Mouse (Mus musculus) myocyte (in vitro differentiated cells): ENCODE measurements around the gene Hnrnpl. TPM values are rescaled to one million over a fixed set of nuclear protein-coding genes. Genes with fewer than 3 reads are reported as not detected.
"Not testable (repeated sequence)": the region's sequence is repeated elsewhere in the genome, so short reads cannot be mapped to it uniquely, and the experiment has no call there.

Experiments used
- H3K27me3 ChIP-seq: one replicate; pipeline ENCODE4 v1.6.1; 2011; ENCODE audit not compliant: control insufficient read depth, insufficient read depth, insufficient read length
- H3K36me3 ChIP-seq: one replicate; pipeline ENCODE4 v1.6.1; 2011; ENCODE audit not compliant: control insufficient read depth, insufficient read depth
- H3K4me2 ChIP-seq: one replicate; pipeline ENCODE4 v1.6.1; 2011; ENCODE audit warnings: low read depth, control low read depth
- H3K4me3 ChIP-seq: one replicate; pipeline ENCODE4 v1.5.1; 2011; ENCODE audit warnings: mild to moderate bottlenecking, control low read depth, moderate library complexity
- H3K79me2 ChIP-seq: one replicate; pipeline ENCODE4 v1.6.1; 2011; ENCODE audit not compliant: control insufficient read depth, insufficient read depth
- H3ac ChIP-seq: one replicate; pipeline ENCODE4 v1.6.1; 2011; ENCODE audit not compliant: control insufficient read depth, insufficient read length
- REST ChIP-seq: IDR thresholded peaks from one replicate; pipeline ENCODE4 v1.6.1; 2011; ENCODE audit warnings: mild to moderate bottlenecking, control low read depth, moderate library complexity; ENCODE audit not compliant: insufficient read depth, insufficient read length
- polyA plus RNA-seq: library from polyadenylated mRNA; unstranded; fragments of >200 nt; fragmentation: generic; extraction: Trizol; gene quantifications from one replicate; pipeline ENCODE4 v1.2.1, GENCODE M21; 2012; ENCODE audit warnings: missing spikeins

Gene Hnrnpl
- polyA plus RNA-seq, 1 experiment = 230 TPM

DNA sequence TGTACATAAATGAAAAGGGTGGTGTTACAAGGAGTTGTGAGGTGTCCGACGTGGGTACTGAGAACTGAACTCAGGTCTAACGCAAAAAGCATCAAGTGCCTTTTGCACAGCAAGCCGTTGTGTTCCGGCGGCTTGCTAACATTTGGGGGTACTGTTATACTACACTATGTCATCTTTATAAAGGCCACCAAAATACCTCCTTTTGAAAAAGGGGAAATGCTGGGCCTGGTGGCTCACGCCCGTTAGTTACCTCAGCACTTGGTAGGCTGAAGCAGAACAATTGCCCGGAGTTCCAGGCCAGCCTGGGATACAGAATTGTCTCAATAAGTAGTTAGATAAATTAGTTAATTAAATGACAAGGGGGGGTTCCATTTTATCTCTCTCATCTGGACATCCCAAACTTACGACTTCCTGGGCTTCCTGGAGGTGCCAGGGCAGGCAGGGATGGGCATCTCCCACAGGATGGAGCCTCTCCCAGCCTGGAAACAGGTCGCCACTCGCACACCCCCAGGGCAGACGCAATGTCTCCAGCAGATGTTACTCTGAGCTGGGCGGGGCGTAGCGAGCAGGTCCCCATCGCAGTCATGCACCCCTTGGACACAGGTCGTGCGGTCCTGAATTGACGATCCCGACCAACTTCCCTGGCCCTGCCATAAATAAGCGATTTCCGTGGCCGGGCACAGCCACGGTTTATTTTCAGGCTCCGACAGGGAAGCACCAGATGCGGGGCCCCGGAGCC, 58.6 kb downstream of the Hnrnpl start:
- no peak for TF ChIP-seq REST
- H3ac ChIP-seq = no peak overlapping the region
- no peaks in the 10 kb centered on the region for H3K27me3 ChIP-seq
- no peak overlapping the region for H3K4me2 ChIP-seq
- H3K4me3 ChIP-seq = no peak overlapping the region
- no peaks in the 10 kb centered on the region for H3K79me2 ChIP-seq
- no peaks in the 10 kb centered on the region for H3K36me3 ChIP-seq

DNA sequence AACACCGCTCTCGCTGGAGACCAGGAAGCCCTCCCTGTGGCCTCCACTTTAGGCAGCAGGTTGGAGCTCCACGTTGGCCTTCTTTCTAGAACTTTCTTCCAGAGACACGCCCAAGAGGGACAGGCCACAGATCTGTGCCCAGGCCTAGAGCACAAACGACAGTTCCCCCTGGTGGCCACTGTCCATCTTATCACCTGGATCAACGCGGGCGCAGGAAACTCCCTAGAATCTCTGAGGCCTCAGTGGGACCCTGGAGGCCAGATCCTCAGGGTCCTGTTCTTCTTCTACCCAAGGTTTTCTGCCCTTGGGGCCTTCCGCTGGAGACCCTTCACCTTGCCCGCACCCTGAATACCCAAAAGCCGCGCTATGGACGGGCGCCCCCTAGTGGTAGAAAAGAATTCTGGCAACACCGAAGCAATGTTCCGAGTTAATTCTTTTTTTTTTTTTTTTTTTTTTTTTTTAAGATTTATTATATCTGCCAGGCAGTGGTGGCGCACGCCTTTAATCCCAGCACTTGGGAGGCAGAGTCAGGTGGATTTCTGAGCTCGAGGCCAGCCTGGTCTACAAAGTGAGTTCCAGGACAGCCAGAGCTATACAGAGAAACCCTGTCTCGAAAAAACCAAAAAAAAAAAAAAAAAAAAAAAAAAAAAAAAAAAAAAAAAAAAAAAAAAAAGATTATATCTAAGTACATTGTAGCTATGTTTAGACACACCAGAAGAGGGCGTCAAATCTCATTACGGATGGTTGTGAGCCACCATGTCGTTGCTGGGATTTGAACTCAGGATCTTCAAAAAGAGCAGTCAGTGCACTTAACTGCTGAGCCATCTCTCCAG, 59.4 kb downstream of the Hnrnpl start:
- peak overlapping the region; percentile 50 for H3K4me2 ChIP-seq
- not testable (repeated sequence) for H3K79me2 ChIP-seq, H3K4me3 ChIP-seq, H3K36me3 ChIP-seq, H3K27me3 ChIP-seq, H3ac ChIP-seq

DNA sequence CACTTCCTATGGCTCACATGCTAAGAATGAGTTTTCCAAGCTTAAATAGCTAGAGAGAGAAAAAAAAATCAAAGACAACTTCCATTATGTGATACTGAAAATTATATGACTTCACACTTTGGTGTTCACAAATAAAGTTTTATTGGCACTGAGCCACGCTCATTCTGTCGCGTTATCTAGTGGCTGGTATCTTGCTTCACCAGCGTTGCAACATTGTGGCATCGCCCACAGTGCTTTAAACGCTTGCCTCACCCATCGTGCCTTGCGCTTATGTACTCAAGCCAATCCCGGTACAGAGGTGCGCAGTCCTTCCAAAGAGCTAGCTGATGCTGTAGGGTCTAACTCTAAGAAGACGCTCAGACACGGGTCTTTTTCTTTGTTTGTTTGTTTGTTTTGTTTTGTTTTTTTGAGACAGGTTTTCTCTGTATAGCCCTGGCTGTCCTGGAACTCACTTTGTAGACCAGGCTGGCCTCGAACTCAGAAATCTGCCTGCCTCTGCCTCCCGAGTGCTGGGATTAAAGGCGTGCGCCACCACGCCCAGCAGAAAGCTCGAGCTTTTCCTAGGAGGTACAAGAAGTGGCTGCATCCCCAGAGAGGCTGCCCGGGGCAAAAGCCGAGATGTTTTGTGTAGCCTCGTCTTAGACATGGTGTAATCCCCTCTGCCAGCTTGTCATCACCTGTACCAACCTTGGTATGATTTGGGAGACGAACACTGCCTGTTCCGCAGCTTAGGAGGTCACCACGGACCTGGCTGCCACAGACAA, 62.7 kb downstream of the Hnrnpl start:
- no peak for TF ChIP-seq REST
- H3ac ChIP-seq = no peak overlapping the region

More for the DNA sequence above, 62.7 kb downstream of the Hnrnpl start:
- Histone ChIP-seq H3K4me3 (no peak overlapping the region), H3K79me2 (no peaks in the 10 kb centered on the region), H3K27me3 (no peaks in the 10 kb centered on the region), H3K36me3 (no peaks in the 10 kb centered on the region), H3K4me2 (no peak overlapping the region)

Other genes with a start within 250 kb of the Hnrnpl start
- 29.4 TPM for gene Samd4b, start 210.4 kb upstream of the Hnrnpl start, polyA plus RNA-seq
- 27.5 TPM for gene Pak4, start 210.4 kb upstream of the Hnrnpl start, polyA plus RNA-seq
- not detected for gene Acp7, start 177.2 kb upstream of the Hnrnpl start, polyA plus RNA-seq
- gene Fbxo27, start 115.7 kb upstream of the Hnrnpl start, polyA plus RNA-seq = not detected
- gene Fbxo17, start 91.7 kb upstream of the Hnrnpl start, polyA plus RNA-seq = 33.1 TPM
- 132 TPM for gene Mrps12, start 66.7 kb upstream of the Hnrnpl start, polyA plus RNA-seq
- 10.5 TPM for gene Sars2, start 66.5 kb upstream of the Hnrnpl start, polyA plus RNA-seq
- gene Ccer2, start 52.4 kb upstream of the Hnrnpl start, polyA plus RNA-seq = not detected
- gene Sirt2, start 41.8 kb upstream of the Hnrnpl start, polyA plus RNA-seq = 100.0 TPM
- 59.3 TPM for gene Nfkbib, start 41.0 kb upstream of the Hnrnpl start, polyA plus RNA-seq
- gene Rinl, start 19.6 kb upstream of the Hnrnpl start, polyA plus RNA-seq = 0.12 TPM
- gene Ech1, start 16.7 kb downstream of the Hnrnpl start, polyA plus RNA-seq = 132 TPM
- 3.0 TPM for gene Lgals4, start 25.3 kb downstream of the Hnrnpl start, polyA plus RNA-seq
- gene Lgals7, start 55.3 kb downstream of the Hnrnpl start, polyA plus RNA-seq = 0.50 TPM
- gene Capn12, start 72.9 kb downstream of the Hnrnpl start, polyA plus RNA-seq = 0.24 TPM
- gene Actn4, start 153.8 kb downstream of the Hnrnpl start, polyA plus RNA-seq = 270 TPM
- 335 TPM for gene Eif3k, start 173.3 kb downstream of the Hnrnpl start, polyA plus RNA-seq
- gene Map4k1, start 173.5 kb downstream of the Hnrnpl start, polyA plus RNA-seq = 0.18 TPM